Mouse (Mus musculus) liver, embryonic 13.5 days (tissue): ENCODE measurements around the gene Mecom. TPM values are rescaled to one million over a fixed set of nuclear protein-coding genes. Genes with fewer than 3 reads are reported as not detected.

Source experiments
- ATAC-seq: fragments of 200-750 bp; cut with Nextera tagmentation; 2 replicates; pipeline ENCODE4 v1.8.0; 2017; ENCODE audit warnings: low read depth, mild to moderate bottlenecking, moderate number of reproducible peaks, moderate library complexity
- DNase-seq: peaks from one replicate; pipeline ENCODE4 v3.0.0; 2022
- H3K27ac ChIP-seq: fragments of 300-500 bp; sonication (generic); 2 replicates; pipeline ENCODE4 v1.5.1; 2015; ENCODE audit warnings: moderate library complexity, mild to moderate bottlenecking, inconsistent platforms
- H3K27me3 ChIP-seq: fragments of 300-500 bp; sonication (generic); 2 replicates; pipeline ENCODE4 v1.6.1; 2015; ENCODE audit warnings: mild to moderate bottlenecking, inconsistent platforms
- H3K36me3 ChIP-seq: fragments of 300-500 bp; sonication (generic); 2 replicates; pipeline ENCODE4 v1.6.1; 2015; ENCODE audit warnings: mild to moderate bottlenecking, inconsistent platforms
- H3K4me1 ChIP-seq: fragments of 300-500 bp; sonication (generic); replicated peaks from 2 replicates; pipeline ENCODE4 v1.6.1; 2015; ENCODE audit warnings: inconsistent platforms
- H3K4me2 ChIP-seq: fragments of 300-500 bp; sonication (generic); 2 replicates; pipeline ENCODE4 v1.6.1; 2015; ENCODE audit warnings: inconsistent platforms, mild to moderate bottlenecking, moderate library complexity
- H3K4me3 ChIP-seq: fragments of 300-500 bp; sonication (generic); replicated peaks from 2 replicates; pipeline ENCODE4 v1.5.1; 2015; ENCODE audit warnings: mild to moderate bottlenecking, inconsistent platforms
- H3K9ac ChIP-seq: fragments of 300-500 bp; sonication (generic); 2 replicates; pipeline ENCODE4 v1.6.1; 2015; ENCODE audit warnings: mild to moderate bottlenecking, inconsistent platforms
- H3K9me3 ChIP-seq: fragments of 300-500 bp; sonication (generic); replicated peaks from 2 replicates; pipeline ENCODE4 v1.6.1; 2016; ENCODE audit warnings: inconsistent platforms
- WGBS: fragments of 180-500 bp; shearing (Covaris S2); methylation state at CpG from one replicate; pipeline ENCODE4 v1.1.7; 2015; ENCODE audit not compliant: insufficient replicate concordance; 5-methylcytosine and 5-hydroxymethylcytosine counted together
- polyA plus RNA-seq: library from polyadenylated mRNA; unstranded; fragments of >200 nt; fragmentation: Nextera tagmentation; extraction: Ambion mirVana; gene quantifications from 2 replicates; pipeline ENCODE4 v1.2.1, GENCODE M21; 2015

Mecom gene
- polyA plus RNA-seq, 1 experiment from 2014 or later = 0.81 TPM

- Histone ChIP-seq H3K4me1 (no peaks in the 10 kb centered on the region), H3K27ac (no peak overlapping the region), H3K36me3 (no peaks in the 10 kb centered on the region), H3K9ac (no peak overlapping the region), H3K4me2 (no peak overlapping the region), H3K9me3 (no peaks in the 10 kb centered on the region), H3K27me3 (no peaks in the 10 kb centered on the region), H3K4me3 (no peak overlapping the region)
- no peak for DNase-seq
- no peak for ATAC-seq
- WGBS = 49% methylated on average over 4 of the region's 4 CpGs
Measured at GRCm38 (mm10) chr3:30308081-30308480, 239.7 kb downstream of the Mecom start.

GRCm38 (mm10) chr3:30307601-30308000, 240.2 kb downstream of the Mecom start:
- Histone ChIP-seq H3K27me3 (no peaks in the 10 kb centered on the region), H3K9ac (no peak overlapping the region), H3K4me3 (no peak overlapping the region), H3K4me1 (no peaks in the 10 kb centered on the region), H3K36me3 (no peaks in the 10 kb centered on the region), H3K27ac (no peak overlapping the region), H3K9me3 (no peaks in the 10 kb centered on the region), H3K4me2 (no peak overlapping the region)
- 72% methylated on average over 6 of the region's 6 CpGs for WGBS
- DNase-seq (no peak), ATAC-seq (no peak)

GRCm38 (mm10) chr3:30306080-30306479, 241.7 kb downstream of the Mecom start:
- no peak overlapping the region for H3K4me2 ChIP-seq
- H3K9ac ChIP-seq = no peak overlapping the region
- WGBS = 36% methylated on average over 3 of the region's 3 CpGs
- no peaks in the 10 kb centered on the region for H3K9me3 ChIP-seq
- DNase-seq = no peak
- H3K4me3 ChIP-seq = no peak overlapping the region
- H3K27me3 ChIP-seq = no peaks in the 10 kb centered on the region
- H3K27ac ChIP-seq = no peak overlapping the region
- H3K36me3 ChIP-seq = no peaks in the 10 kb centered on the region
- no peaks in the 10 kb centered on the region for H3K4me1 ChIP-seq
- ATAC-seq = no peak

- no peaks in the 10 kb centered on the region for H3K4me1 ChIP-seq
- ATAC-seq (no peak), DNase-seq (no peak)
- no peaks in the 10 kb centered on the region for H3K36me3 ChIP-seq
- WGBS = 67% methylated on average over 1 of the region's 1 CpGs
- no peak overlapping the region for H3K27ac ChIP-seq
- H3K4me2 ChIP-seq = no peak overlapping the region
- H3K9ac ChIP-seq = no peak overlapping the region
- H3K4me3 ChIP-seq = no peak overlapping the region
- H3K9me3 ChIP-seq = no peaks in the 10 kb centered on the region
- H3K27me3 ChIP-seq = no peaks in the 10 kb centered on the region
Measured at GRCm38 (mm10) chr3:30299460-30299859, 248.3 kb downstream of the Mecom start.

GRCm38 (mm10) chr3:30294433-30294832, 253.4 kb downstream of the Mecom start:
- Histone ChIP-seq H3K27me3 (no peaks in the 10 kb centered on the region), H3K9me3 (no peaks in the 10 kb centered on the region), H3K4me1 (no peaks in the 10 kb centered on the region), H3K9ac (no peak overlapping the region), H3K4me3 (no peak overlapping the region), H3K36me3 (no peaks in the 10 kb centered on the region), H3K4me2 (no peak overlapping the region), H3K27ac (no peak overlapping the region)
- 58% methylated on average over 5 of the region's 5 CpGs for WGBS
- DNase-seq (no peak), ATAC-seq (no peak)

GRCm38 (mm10) chr3:30286529-30286928, 261.3 kb downstream of the Mecom start:
- Histone ChIP-seq H3K4me2 (no peak overlapping the region), H3K4me3 (no peak overlapping the region), H3K36me3 (no peaks in the 10 kb centered on the region), H3K27me3 (no peaks in the 10 kb centered on the region), H3K9ac (no peak overlapping the region), H3K9me3 (no peaks in the 10 kb centered on the region), H3K4me1 (no peaks in the 10 kb centered on the region), H3K27ac (no peak overlapping the region)
- DNase-seq = no peak
- WGBS = 54% methylated on average over 4 of the region's 4 CpGs
- no peak for ATAC-seq

- 51% methylated on average over 4 of the region's 4 CpGs for WGBS
- Histone ChIP-seq H3K36me3 (no peaks in the 10 kb centered on the region), H3K4me1 (no peaks in the 10 kb centered on the region), H3K27ac (no peak overlapping the region), H3K9me3 (no peaks in the 10 kb centered on the region), H3K27me3 (no peaks in the 10 kb centered on the region), H3K9ac (no peak overlapping the region), H3K4me2 (no peak overlapping the region), H3K4me3 (no peak overlapping the region)
- DNase-seq (no peak), ATAC-seq (no peak)
Measured at GRCm38 (mm10) chr3:30284094-30284493, 263.7 kb downstream of the Mecom start.

- no peak overlapping the region for H3K4me2 ChIP-seq
- DNase-seq (no peak), ATAC-seq (no peak)
- 55% methylated on average over 5 of the region's 5 CpGs for WGBS
- H3K4me1 ChIP-seq = no peaks in the 10 kb centered on the region
- H3K4me3 ChIP-seq = no peak overlapping the region
- no peaks in the 10 kb centered on the region for H3K9me3 ChIP-seq
- no peak overlapping the region for H3K27ac ChIP-seq
- H3K27me3 ChIP-seq = no peaks in the 10 kb centered on the region
- no peak overlapping the region for H3K9ac ChIP-seq
- H3K36me3 ChIP-seq = no peaks in the 10 kb centered on the region
Measured at GRCm38 (mm10) chr3:30283562-30283961, 264.2 kb downstream of the Mecom start.

GRCm38 (mm10) chr3:30277569-30277968, 270.2 kb downstream of the Mecom start:
- Histone ChIP-seq H3K4me1 (no peaks in the 10 kb centered on the region), H3K9ac (no peak overlapping the region), H3K27ac (no peak overlapping the region), H3K9me3 (no peaks in the 10 kb centered on the region), H3K4me2 (no peak overlapping the region), H3K4me3 (no peak overlapping the region), H3K36me3 (no peaks in the 10 kb centered on the region), H3K27me3 (no peaks in the 10 kb centered on the region)
- ATAC-seq (no peak), DNase-seq (no peak)
- WGBS = 76% methylated on average over 10 of the region's 10 CpGs

GRCm38 (mm10) chr3:30276099-30276498, 271.7 kb downstream of the Mecom start:
- no peak overlapping the region for H3K27ac ChIP-seq
- DNase-seq (no peak), ATAC-seq (no peak)
- no peak overlapping the region for H3K9ac ChIP-seq
- no peak overlapping the region for H3K4me2 ChIP-seq
- H3K4me3 ChIP-seq = no peak overlapping the region
- no peaks in the 10 kb centered on the region for H3K27me3 ChIP-seq
- H3K36me3 ChIP-seq = no peaks in the 10 kb centered on the region
- 84% methylated on average over 8 of the region's 8 CpGs for WGBS
- no peaks in the 10 kb centered on the region for H3K9me3 ChIP-seq
- no peaks in the 10 kb centered on the region for H3K4me1 ChIP-seq

GRCm38 (mm10) chr3:30269253-30269652, 278.6 kb downstream of the Mecom start:
- no peaks in the 10 kb centered on the region for H3K9me3 ChIP-seq
- no peaks in the 10 kb centered on the region for H3K27me3 ChIP-seq
- no peaks in the 10 kb centered on the region for H3K4me1 ChIP-seq
- ATAC-seq (no peak), DNase-seq (no peak)
- H3K27ac ChIP-seq = no peak overlapping the region
- H3K9ac ChIP-seq = no peak overlapping the region
- WGBS = 48% methylated on average over 3 of the region's 3 CpGs
- no peak overlapping the region for H3K4me2 ChIP-seq
- H3K4me3 ChIP-seq = no peak overlapping the region
- no peaks in the 10 kb centered on the region for H3K36me3 ChIP-seq

GRCm38 (mm10) chr3:30260945-30261344, 286.9 kb downstream of the Mecom start:
- H3K4me3 ChIP-seq = no peak overlapping the region
- WGBS = 46% methylated on average over 4 of the region's 4 CpGs
- no peak overlapping the region for H3K9ac ChIP-seq
- H3K27me3 ChIP-seq = no peaks in the 10 kb centered on the region
- no peak for ATAC-seq
- no peak for DNase-seq
- no peak overlapping the region for H3K4me2 ChIP-seq
- H3K9me3 ChIP-seq = no peaks in the 10 kb centered on the region
- no peak overlapping the region for H3K27ac ChIP-seq
- no peaks in the 10 kb centered on the region for H3K36me3 ChIP-seq
- no peaks in the 10 kb centered on the region for H3K4me1 ChIP-seq
